Mouse (Mus musculus) forebrain, embryonic 11.5 days (tissue): Measurements from ENCODE around the gene Senp6. TPM values are rescaled to one million over a fixed set of nuclear protein-coding genes. Genes with fewer than 3 reads are reported as not detected.
A peak's percentile ranks its signal among the peaks of the same experiment; 100 is the strongest.
"Not testable (repeated sequence)": the region's sequence is repeated elsewhere in the genome, so short reads cannot be mapped to it uniquely, and the experiment has no call there.

Experiments used
- ATAC-seq: fragments of 200-750 bp; cut with Nextera tagmentation; replicated peaks from 2 replicates; pipeline ENCODE4 v1.8.0; 2017; ENCODE audit warnings: moderate TSS enrichment; ENCODE audit not compliant: low FRiP score
- DNase-seq: peaks from one replicate; pipeline ENCODE4 v3.0.0-alpha.2; 2017; ENCODE audit warnings: low spot score
- H3K27ac ChIP-seq: fragments of 300-500 bp; sonication (generic); 2 replicates; pipeline ENCODE4 v1.5.1; 2014; ENCODE audit warnings: low read depth, low read length
- H3K27me3 ChIP-seq: fragments of 300-500 bp; sonication (generic); 2 replicates; pipeline ENCODE4 v1.6.1; 2014; ENCODE audit warnings: mild to moderate bottlenecking, low read length, mixed read lengths; ENCODE audit not compliant: control insufficient read depth, insufficient read depth
- H3K36me3 ChIP-seq: fragments of 300-500 bp; sonication (generic); 2 replicates; pipeline ENCODE4 v1.6.1; 2014; ENCODE audit warnings: mild to moderate bottlenecking, low read length, moderate library complexity, mixed read lengths; ENCODE audit not compliant: control insufficient read depth, insufficient read depth
- H3K4me1 ChIP-seq: fragments of 300-500 bp; sonication (generic); replicated peaks from 2 replicates; pipeline ENCODE4 v1.6.1; 2014; ENCODE audit warnings: low read length, mixed read lengths; ENCODE audit not compliant: control insufficient read depth, insufficient read depth
- H3K4me2 ChIP-seq: fragments of 300-500 bp; sonication (generic); 2 replicates; pipeline ENCODE4 v1.6.1; 2014; ENCODE audit warnings: low read depth, mild to moderate bottlenecking, low read length, moderate library complexity, mixed read lengths; ENCODE audit not compliant: severe bottlenecking
- H3K4me3 ChIP-seq: fragments of 300-500 bp; sonication (generic); 2 replicates; pipeline ENCODE4 v1.5.1; 2014; ENCODE audit warnings: low read depth, low read length
- H3K9ac ChIP-seq: fragments of 300-500 bp; sonication (generic); 2 replicates; pipeline ENCODE4 v1.6.1; 2014; ENCODE audit warnings: low read length
- H3K9me3 ChIP-seq: fragments of 300-500 bp; sonication (generic); 2 replicates; pipeline ENCODE4 v1.6.1; 2016; ENCODE audit warnings: low read length, mixed read lengths; ENCODE audit not compliant: control insufficient read depth
- WGBS: fragments of 180-500 bp; shearing (Covaris S2); extraction: QIAGEN DNeasy Blood & Tissue Kit; methylation state at CpG from one replicate; pipeline ENCODE4 v1.1.7; 2014; 5-methylcytosine and 5-hydroxymethylcytosine counted together
- polyA plus RNA-seq: library from polyadenylated mRNA; unstranded; fragments of >200 nt; fragmentation: Nextera tagmentation; extraction: Ambion mirVana; gene quantifications from 2 replicates; pipeline ENCODE4 v1.2.1, GENCODE M21; 2014

Gene Senp6
- polyA plus RNA-seq, 1 experiment from 2014 or later: 65.9 TPM

DNA sequence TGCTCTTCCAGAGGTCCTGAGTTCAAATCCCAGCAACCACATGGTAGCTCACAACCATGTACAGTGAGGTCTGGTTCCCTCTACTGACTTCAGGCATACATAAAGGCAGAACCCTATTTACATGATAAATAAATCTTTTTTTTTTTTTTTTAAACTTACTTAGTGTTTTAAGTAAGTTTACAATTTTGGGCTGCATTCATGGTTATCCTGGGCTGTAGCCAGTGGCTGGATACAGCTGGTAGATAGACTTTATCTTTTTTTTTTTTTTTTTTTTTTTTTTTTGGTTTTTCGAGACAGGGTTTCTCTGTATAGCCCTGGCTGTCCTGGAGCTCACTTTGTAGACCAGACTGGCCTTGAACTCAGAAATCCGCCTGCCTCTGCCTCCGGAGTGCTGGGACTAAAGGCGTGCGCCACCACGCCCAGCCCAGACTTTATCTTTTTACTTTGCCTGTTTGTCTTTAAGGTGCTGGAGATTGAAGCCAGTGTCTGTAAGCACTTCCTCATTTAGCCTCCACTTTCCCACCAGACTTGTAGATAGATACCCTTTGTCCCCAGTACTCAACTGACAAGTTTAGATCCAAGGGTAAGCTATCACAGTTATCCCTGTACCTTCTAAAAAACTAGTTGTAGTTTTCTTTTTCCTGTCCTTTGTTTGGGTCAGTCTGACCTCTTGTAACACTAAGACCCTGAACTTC lies 19.7 kb downstream of the Senp6 start:
- 99% methylated on average over 5 of the region's 6 CpGs for WGBS
- H3K27me3 ChIP-seq, H3K36me3 ChIP-seq, H3K9ac ChIP-seq, H3K4me1 ChIP-seq, ATAC-seq, DNase-seq, H3K4me2 ChIP-seq, H3K9me3 ChIP-seq, H3K27ac ChIP-seq, H3K4me3 ChIP-seq: not testable (repeated sequence)

DNA sequence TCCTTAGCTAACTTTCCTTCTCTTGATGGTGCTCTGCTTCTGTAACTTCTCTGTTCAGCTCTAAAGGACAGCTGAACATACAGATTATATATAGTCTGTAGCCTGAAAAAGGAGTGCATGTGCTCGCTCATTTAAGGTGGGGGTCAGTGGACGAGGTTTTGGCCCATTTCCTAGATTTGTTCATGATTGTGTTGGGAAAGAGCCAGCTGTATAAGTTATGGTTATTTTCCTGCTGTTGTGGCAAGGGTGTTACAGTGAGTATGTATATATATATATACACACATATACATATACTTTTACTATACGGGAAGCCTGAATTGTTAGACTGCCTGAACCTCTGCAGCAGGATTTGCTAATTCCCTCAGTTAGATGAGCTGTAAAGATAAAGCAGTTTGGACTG lies 22.7 kb downstream of the Senp6 start:
- peaks cover 4% of the 10 kb centered on the region; the same call in 1 of the 2 replicates for H3K4me1 ChIP-seq
- 87% methylated on average over 3 of the region's 3 CpGs for WGBS
- no peaks in the 10 kb centered on the region for H3K9me3 ChIP-seq
- ATAC-seq: no peak
- H3K4me3 ChIP-seq: no peak overlapping the region
- no peak for DNase-seq
- no peaks in the 10 kb centered on the region for H3K27me3 ChIP-seq
- H3K36me3 ChIP-seq: no peaks in the 10 kb centered on the region
- H3K4me2 ChIP-seq: no peak overlapping the region
- H3K9ac ChIP-seq: no peak overlapping the region
- H3K27ac ChIP-seq: no peak overlapping the region

DNA sequence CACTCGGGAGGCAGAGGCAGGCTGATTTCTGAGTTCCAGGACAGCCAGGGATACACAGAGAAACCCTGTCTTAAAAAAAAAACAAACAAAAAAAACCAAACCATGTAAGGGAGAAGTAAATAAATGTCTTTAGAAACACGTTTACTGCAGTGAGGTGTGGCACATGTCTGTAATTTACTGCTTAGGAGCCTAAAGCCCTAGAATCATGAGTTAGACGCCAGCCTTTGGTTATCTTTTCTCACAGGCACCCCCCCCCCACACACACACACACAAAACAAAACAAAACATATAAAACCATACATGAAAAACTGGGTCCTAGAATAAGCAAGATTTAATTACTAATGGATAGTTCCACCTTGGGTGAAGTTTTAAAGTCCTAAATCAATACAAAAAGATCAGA lies 29.6 kb downstream of the Senp6 start:
- no peak overlapping the region for H3K9ac ChIP-seq

DNA sequence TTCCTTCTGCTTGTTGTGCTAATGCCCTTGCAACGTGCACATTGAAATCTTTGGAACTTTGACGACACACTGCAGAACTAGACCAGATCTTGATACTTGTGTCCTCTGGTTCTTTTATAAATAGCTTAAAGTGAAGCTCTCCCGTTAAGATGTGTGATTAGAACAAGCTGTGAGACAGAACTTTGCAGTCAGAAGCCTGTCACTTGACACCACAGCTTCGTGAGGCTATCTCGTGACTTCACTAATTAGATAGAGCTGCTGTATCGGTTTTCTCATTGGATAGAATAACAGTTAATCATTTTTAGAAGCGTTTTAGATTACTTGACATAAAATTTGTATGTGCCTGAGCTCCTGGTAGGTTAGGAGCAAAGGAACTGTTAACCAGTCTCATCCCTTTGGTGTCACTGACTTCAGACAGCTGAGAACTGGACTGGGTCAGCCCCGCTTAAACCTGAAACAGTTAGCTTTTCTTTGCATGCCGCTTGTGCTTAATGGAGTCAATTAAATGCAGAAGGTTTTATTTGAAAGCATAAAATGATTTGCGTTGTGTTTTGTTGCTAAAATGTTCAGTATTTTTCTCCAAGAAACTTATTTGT lies 79.4 kb downstream of the Senp6 start:
- Histone ChIP-seq H3K4me2 (no peak overlapping the region), H3K9ac (no peak overlapping the region), H3K4me3 (no peak overlapping the region), H3K27ac (no peak overlapping the region), H3K9me3 (no peaks in the 10 kb centered on the region), H3K4me1 (no peaks in the 10 kb centered on the region), H3K36me3 (peaks cover 9% of the 10 kb centered on the region; the same call in 1 of the 2 replicates), H3K27me3 (no peaks in the 10 kb centered on the region)
- ATAC-seq: no peak
- WGBS: 74% methylated on average over 10 of the region's 10 CpGs
- no peak for DNase-seq

More for the DNA sequence above, 29.6 kb downstream of the Senp6 start:
- WGBS: 92% methylated on average over 3 of the region's 3 CpGs
- no peaks in the 10 kb centered on the region for H3K9me3 ChIP-seq
- no peaks in the 10 kb centered on the region for H3K36me3 ChIP-seq
- ATAC-seq (no peak), DNase-seq (no peak)
- no peak overlapping the region for H3K4me3 ChIP-seq
- no peak overlapping the region for H3K4me2 ChIP-seq
- H3K27me3 ChIP-seq: no peaks in the 10 kb centered on the region
- no peaks in the 10 kb centered on the region for H3K4me1 ChIP-seq
- H3K27ac ChIP-seq: no peak overlapping the region

DNA sequence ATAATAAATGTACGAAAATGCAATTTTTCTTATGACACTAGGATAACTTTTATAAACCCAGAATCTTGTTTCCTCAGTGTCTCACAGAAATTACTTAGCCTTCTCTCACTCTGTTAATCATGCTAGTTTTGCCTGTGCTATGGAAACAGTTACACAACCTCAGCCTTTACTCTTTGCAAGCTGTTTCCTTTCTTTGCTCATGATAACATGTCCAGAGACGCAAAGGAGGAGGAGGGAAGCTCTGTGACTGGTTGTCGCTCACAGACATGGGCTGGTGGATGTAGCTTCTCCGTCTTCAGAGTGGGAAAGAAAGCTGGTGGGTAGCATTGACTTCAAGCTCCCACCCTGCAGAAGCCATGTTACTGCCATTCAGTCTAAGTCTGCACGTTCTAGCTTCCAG lies 82.9 kb downstream of the Senp6 start:
- Histone ChIP-seq H3K27me3 (no peaks in the 10 kb centered on the region), H3K9me3 (no peaks in the 10 kb centered on the region), H3K9ac (no peak overlapping the region), H3K4me2 (no peak overlapping the region), H3K36me3 (no peaks in the 10 kb centered on the region; the same call in 1 of the 2 replicates), H3K4me3 (no peak overlapping the region), H3K4me1 (no peaks in the 10 kb centered on the region), H3K27ac (no peak overlapping the region)
- ATAC-seq: no peak
- DNase-seq: no peak
- 87% methylated on average over 5 of the region's 5 CpGs for WGBS

DNA sequence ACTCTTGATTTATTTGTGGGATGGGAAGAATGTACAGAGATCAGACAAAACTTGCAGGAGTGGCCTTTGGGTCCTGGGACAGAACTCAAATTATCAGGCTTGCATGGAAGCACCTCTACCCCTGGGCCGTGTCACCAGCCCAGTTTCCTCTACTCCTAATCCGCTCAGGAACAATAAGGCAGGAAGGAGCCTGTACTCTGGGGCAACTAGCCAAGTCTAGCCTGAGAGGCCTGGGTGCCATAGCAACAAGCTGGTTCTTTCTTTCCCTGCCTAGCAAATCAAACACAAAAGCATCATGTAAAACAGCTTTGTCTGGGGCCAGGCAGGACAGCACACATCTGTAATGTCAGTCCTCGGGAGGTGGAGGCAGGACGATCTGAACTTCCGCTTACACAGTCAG lies 88.6 kb downstream of the Senp6 start:
- ATAC-seq: peak; percentile 84
- peak; percentile 71 for DNase-seq
- no peaks in the 10 kb centered on the region for H3K27me3 ChIP-seq
- 54% methylated on average over 5 of the region's 5 CpGs for WGBS
- H3K9ac ChIP-seq: no peak overlapping the region
- H3K36me3 ChIP-seq: no peaks in the 10 kb centered on the region
- no peaks in the 10 kb centered on the region for H3K9me3 ChIP-seq
- no peak overlapping the region for H3K4me3 ChIP-seq
- H3K4me2 ChIP-seq: no peak overlapping the region
- H3K27ac ChIP-seq: no peak overlapping the region
- H3K4me1 ChIP-seq: 0 out of 2 replicates have a peak, but pooled peaks cover 2% of the 10 kb centered on the region

DNA sequence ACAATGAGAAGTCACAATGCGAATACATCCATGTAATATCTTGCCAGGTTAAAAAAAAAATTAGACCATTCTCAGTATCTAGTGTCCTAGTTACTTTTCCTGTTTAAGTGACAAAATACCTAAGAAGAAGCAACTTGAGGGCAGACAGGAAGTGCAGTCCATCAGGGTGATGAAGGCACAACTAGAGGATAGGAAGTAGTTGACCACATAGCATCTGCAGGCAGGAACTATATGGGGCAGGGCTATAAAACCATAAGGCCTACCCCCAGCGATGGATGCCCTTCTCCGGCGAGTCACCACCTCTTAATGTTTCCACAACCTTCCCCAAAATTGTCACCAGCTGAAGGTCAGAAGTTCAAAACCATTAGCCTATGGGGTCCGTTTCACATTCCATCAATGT lies 90.1 kb downstream of the Senp6 start:
- H3K27me3 ChIP-seq: no peaks in the 10 kb centered on the region
- no peaks in the 10 kb centered on the region for H3K36me3 ChIP-seq
- no peak overlapping the region for H3K27ac ChIP-seq
- H3K9ac ChIP-seq: no peak overlapping the region
- H3K4me1 ChIP-seq: 0 out of 2 replicates have a peak, but pooled peaks cover 2% of the 10 kb centered on the region
- H3K4me2 ChIP-seq: no peak overlapping the region
- DNase-seq: no peak
- no peak overlapping the region for H3K4me3 ChIP-seq
- no peak for ATAC-seq
- H3K9me3 ChIP-seq: no peaks in the 10 kb centered on the region
- WGBS: 77% methylated on average over 5 of the region's 5 CpGs

DNA sequence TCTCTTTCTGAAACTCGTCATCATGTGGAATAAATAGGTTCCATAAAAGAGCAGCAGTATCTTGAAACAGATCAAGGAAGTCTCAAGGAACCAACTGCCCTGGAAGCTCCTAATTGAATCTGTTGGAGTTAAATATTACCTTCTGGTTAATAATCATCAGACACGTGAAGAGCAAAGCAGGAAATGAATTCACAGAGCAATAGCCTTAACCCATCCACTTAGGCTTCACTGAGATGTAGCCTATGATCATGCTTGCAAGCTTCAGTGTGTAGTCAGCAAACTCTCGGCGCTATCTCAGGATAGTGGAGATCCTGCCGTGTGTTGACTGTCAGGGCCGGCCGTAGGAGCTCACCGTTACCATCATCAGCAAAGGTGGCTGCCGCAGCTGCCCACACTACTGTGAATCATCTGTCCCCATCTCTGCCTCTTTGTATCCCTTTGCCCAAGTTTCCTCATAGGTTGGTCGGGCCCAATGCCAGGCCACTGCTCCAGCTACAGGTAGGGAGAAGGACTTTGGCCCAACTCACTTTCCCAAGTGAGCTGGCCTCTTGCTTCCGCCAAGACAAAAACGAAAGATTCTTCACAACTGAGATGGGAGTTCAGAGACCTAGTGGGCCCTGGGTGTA lies 91.2 kb downstream of the Senp6 start:
- H3K4me2 ChIP-seq: no peak overlapping the region
- H3K27ac ChIP-seq: no peak overlapping the region
- 89% methylated on average over 12 of the region's 12 CpGs for WGBS
- no peak overlapping the region for H3K9ac ChIP-seq
- no peaks in the 10 kb centered on the region for H3K27me3 ChIP-seq
- ATAC-seq: no peak
- 0 out of 2 replicates have a peak, but pooled peaks cover 2% of the 10 kb centered on the region for H3K4me1 ChIP-seq
- H3K4me3 ChIP-seq: no peak overlapping the region
- no peaks in the 10 kb centered on the region for H3K9me3 ChIP-seq
- H3K36me3 ChIP-seq: no peaks in the 10 kb centered on the region
- DNase-seq: no peak
